Mouse (Mus musculus): ENCODE results near the gene Gm436. TPM values are rescaled to one million over a fixed set of nuclear protein-coding genes. Genes with fewer than 3 reads are reported as not detected.

Gm436 gene
- polyA plus RNA-seq (2012; rRNA removed): not detected in 2 replicates

- H3K4me3 ChIP-seq (ENCODE audit: control insufficient read depth, low read depth, low read length): no peak within 1 kb of the TSS
- TF ChIP-seq CTCF (IDR thresholded peaks at IDR 0.05; ENCODE audit: control insufficient read depth, insufficient read depth, insufficient replicate concordance, low read depth, low read length): no peak
- no peak for TF ChIP-seq POLR2A (IDR thresholded peaks at IDR 0.05; ENCODE audit: control insufficient read depth, low read depth, low read length)
- no peak within 1 kb of the TSS for H3K27ac ChIP-seq (ENCODE audit: control insufficient read depth, insufficient read depth, low read depth, low read length)
- H3K27me3 ChIP-seq (ENCODE audit: control insufficient read depth, insufficient read depth, low read length): no peaks in the 10 kb centered on the region
- H3K4me1 ChIP-seq (ENCODE audit: control insufficient read depth, insufficient read depth, low read length): no peaks in the 10 kb centered on the region
- H3K36me3 ChIP-seq (ENCODE audit: control insufficient read depth, insufficient read depth, low read length): no peaks in the 10 kb centered on the region
These were observed at the start of gene Gm436 for GRCm38 (mm10) chr4:144686268-144686667. Gm436 (minus strand) TSS chr4:144686368.

DNA sequence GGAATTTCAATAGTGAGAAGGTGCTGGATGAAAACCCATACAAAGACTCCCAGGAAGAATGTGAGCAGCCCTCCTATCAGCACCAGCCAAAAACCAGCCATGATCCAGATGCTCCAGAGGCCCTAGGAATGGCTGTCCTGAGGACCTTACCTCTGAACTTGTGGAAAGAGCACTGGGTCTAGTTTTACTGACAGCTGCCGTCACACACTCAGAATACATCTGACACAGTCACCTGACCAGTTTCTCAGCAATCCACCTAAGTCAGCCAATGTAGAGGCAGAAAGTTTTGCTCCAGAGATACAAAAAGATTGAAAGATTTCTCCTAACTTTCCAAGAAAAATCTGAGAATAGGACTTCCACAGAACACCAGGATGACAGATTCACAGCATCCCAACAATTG, 35.1 kb upstream of the Gm436 start, which contains the start of gene Gm13178:
Gene Gm13178, minus strand, starts transcription at position 101 of the 400 bp plus-strand sequence.
- Histone ChIP-seq H3K36me3 (ENCODE audit: control insufficient read depth, insufficient read depth, low read length) (no peaks in the 10 kb centered on the region), H3K4me3 (ENCODE audit: control insufficient read depth, low read depth, low read length) (no peak within 1 kb of the TSS), H3K27me3 (ENCODE audit: control insufficient read depth, insufficient read depth, low read length) (no peaks in the 10 kb centered on the region), H3K27ac (ENCODE audit: control insufficient read depth, insufficient read depth, low read depth, low read length) (no peak within 1 kb of the TSS), H3K4me1 (ENCODE audit: control insufficient read depth, insufficient read depth, low read length) (no peaks in the 10 kb centered on the region)
- TF ChIP-seq CTCF (IDR thresholded peaks at IDR 0.05; ENCODE audit: control insufficient read depth, insufficient read depth, insufficient replicate concordance, low read depth, low read length) (no peak), POLR2A (IDR thresholded peaks at IDR 0.05; ENCODE audit: control insufficient read depth, low read depth, low read length) (no peak)

GRCm38 (mm10) chr4:144719691-144720090, 33.5 kb upstream of the Gm436 start:
- TF ChIP-seq POLR2A (IDR thresholded peaks at IDR 0.05; ENCODE audit: control insufficient read depth, low read depth, low read length) (no peak), CTCF (IDR thresholded peaks at IDR 0.05; ENCODE audit: control insufficient read depth, insufficient read depth, insufficient replicate concordance, low read depth, low read length) (no peak)
- Histone ChIP-seq H3K4me1 (ENCODE audit: control insufficient read depth, insufficient read depth, low read length) (no peaks in the 10 kb centered on the region), H3K36me3 (ENCODE audit: control insufficient read depth, insufficient read depth, low read length) (no peaks in the 10 kb centered on the region), H3K27me3 (ENCODE audit: control insufficient read depth, insufficient read depth, low read length) (no peaks in the 10 kb centered on the region), H3K4me3 (ENCODE audit: control insufficient read depth, low read depth, low read length) (no peak overlapping the region), H3K27ac (ENCODE audit: control insufficient read depth, insufficient read depth, low read depth, low read length) (no peak overlapping the region)

- H3K4me1 ChIP-seq (ENCODE audit: control insufficient read depth, insufficient read depth, low read length): no peaks in the 10 kb centered on the region
- H3K27me3 ChIP-seq (ENCODE audit: control insufficient read depth, insufficient read depth, low read length): no peaks in the 10 kb centered on the region
- no peaks in the 10 kb centered on the region for H3K36me3 ChIP-seq (ENCODE audit: control insufficient read depth, insufficient read depth, low read length)
- H3K4me3 ChIP-seq (ENCODE audit: control insufficient read depth, low read depth, low read length): no peak overlapping the region
- TF ChIP-seq POLR2A (IDR thresholded peaks at IDR 0.05; ENCODE audit: control insufficient read depth, low read depth, low read length) (no peak), CTCF (IDR thresholded peaks at IDR 0.05; ENCODE audit: control insufficient read depth, insufficient read depth, insufficient replicate concordance, low read depth, low read length) (no peak)
- H3K27ac ChIP-seq (ENCODE audit: control insufficient read depth, insufficient read depth, low read depth, low read length): no peak overlapping the region
These were observed 32.1 kb upstream of the Gm436 start for GRCm38 (mm10) chr4:144718288-144718687.

DNA sequence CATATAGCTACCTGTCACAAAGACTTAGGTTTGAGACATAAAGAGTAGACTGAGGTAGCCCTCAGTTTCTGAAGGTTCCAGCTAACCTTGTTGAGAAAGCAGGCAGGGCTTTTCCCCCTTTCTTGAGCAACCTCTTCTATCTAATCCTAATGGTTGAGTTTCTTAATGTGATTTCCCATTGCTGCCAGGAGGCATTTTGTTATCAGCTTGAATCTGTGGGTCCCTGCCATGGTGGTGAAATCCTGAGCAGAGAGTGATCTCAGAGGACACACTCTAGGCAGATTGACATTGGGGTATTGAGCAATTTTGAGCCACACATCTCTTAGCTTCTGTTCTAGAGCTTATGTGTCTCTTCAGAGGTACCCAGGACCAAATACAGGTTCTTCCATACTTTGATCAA, 47.9 kb downstream of the Gm436 start:
- no peak overlapping the region for H3K4me3 ChIP-seq (ENCODE audit: control insufficient read depth, low read depth, low read length)
- TF ChIP-seq POLR2A (IDR thresholded peaks at IDR 0.05; ENCODE audit: control insufficient read depth, low read depth, low read length) (no peak), CTCF (IDR thresholded peaks at IDR 0.05; ENCODE audit: control insufficient read depth, insufficient read depth, insufficient replicate concordance, low read depth, low read length) (no peak)

More for the DNA sequence above, 47.9 kb downstream of the Gm436 start:
- H3K27ac ChIP-seq (ENCODE audit: control insufficient read depth, insufficient read depth, low read depth, low read length): no peak overlapping the region
- H3K4me1 ChIP-seq (ENCODE audit: control insufficient read depth, insufficient read depth, low read length): no peaks in the 10 kb centered on the region
- H3K36me3 ChIP-seq (ENCODE audit: control insufficient read depth, insufficient read depth, low read length): no peaks in the 10 kb centered on the region
- no peaks in the 10 kb centered on the region for H3K27me3 ChIP-seq (ENCODE audit: control insufficient read depth, insufficient read depth, low read length)

Other genes starting within 250 kb of the Gm436 start
- 111 and 131 TPM in 2 replicates for gene 1700012P22Rik, start 247.6 kb downstream of the Gm436 start, polyA plus RNA-seq (2012; rRNA removed)
- not detected in 2 replicates for gene Gm9944, start 233.1 kb downstream of the Gm436 start, polyA plus RNA-seq (2012; rRNA removed)
- not detected in 2 replicates for gene Aadacl3, start 222.6 kb downstream of the Gm436 start, polyA plus RNA-seq (2012; rRNA removed)
- not detected in 2 replicates for gene 9430007A20Rik, start 166.5 kb downstream of the Gm436 start, polyA plus RNA-seq (2012; rRNA removed)
- 0.14 TPM in 1 of 2 replicates, not detected in the other for gene Gm13124, start 121.2 kb downstream of the Gm436 start, polyA plus RNA-seq (2012; rRNA removed)
- gene Aadacl4, start 72.7 kb downstream of the Gm436 start, polyA plus RNA-seq (2012; rRNA removed): not detected in 2 replicates
- gene Gm13178, start 35.0 kb upstream of the Gm436 start, polyA plus RNA-seq (2012; rRNA removed): 0.19 TPM in 1 of 2 replicates, not detected in the other
- not detected in 2 replicates for gene Gm438, start 100.2 kb upstream of the Gm436 start, polyA plus RNA-seq (2012; rRNA removed)
- 8.9 and 10.4 TPM in 2 replicates for gene Dhrs3, start 206.5 kb upstream of the Gm436 start, polyA plus RNA-seq (2012; rRNA removed)